Mouse (Mus musculus) spleen, adult 12 weeks (tissue): Measurements from ENCODE around the gene Zfp146.
A peak's percentile ranks its signal among the peaks of the same experiment; 100 is the strongest.
"Not testable (repeated sequence)": the region's sequence is repeated elsewhere in the genome, so short reads cannot be mapped to it uniquely, and the experiment has no call there.

ENCODE experiments used
- DNase-seq: peaks from one replicate; pipeline ENCODE4 v3.0.0; 2022; ENCODE audit warnings: low spot score

Gene Zfp146

GRCm38 (mm10) chr7:30192088-30192487 lies 22.5 kb upstream of the Zfp146 start:
- no peak for DNase-seq

GRCm38 (mm10) chr7:30189116-30189491 lies 19.6 kb upstream of the Zfp146 start:
- DNase-seq, result no peak

- DNase-seq, result no peak
Measured at GRCm38 (mm10) chr7:30188344-30189115, 19.0 kb upstream of the Zfp146 start.

- DNase-seq, result no peak
Measured at GRCm38 (mm10) chr7:30184641-30185348, 15.2 kb upstream of the Zfp146 start.

GRCm38 (mm10) chr7:30183879-30184289 lies 14.3 kb upstream of the Zfp146 start, which contains the start of gene Cox7a1:
Cox7a1 (plus strand) TSS chr7:30184144.
- DNase-seq, result peak; percentile 71

- DNase-seq, result not testable (repeated sequence)
Measured at GRCm38 (mm10) chr7:30183189-30183588, 13.6 kb upstream of the Zfp146 start.

GRCm38 (mm10) chr7:30181929-30182328 lies 12.4 kb upstream of the Zfp146 start:
- DNase-seq, result not testable (repeated sequence)

- DNase-seq, result peak; percentile 64
Measured at GRCm38 (mm10) chr7:30181308-30181707, 11.8 kb upstream of the Zfp146 start.

- DNase-seq, result no peak
Measured at GRCm38 (mm10) chr7:30178256-30178655, 8.7 kb upstream of the Zfp146 start.

- no peak for DNase-seq
Measured at GRCm38 (mm10) chr7:30176474-30176873, 6.9 kb upstream of the Zfp146 start.

- no peak for DNase-seq
Measured at GRCm38 (mm10) chr7:30170283-30170951, 867 bp upstream of the Zfp146 start.

- DNase-seq, result no peak
Measured at GRCm38 (mm10) chr7:30168914-30169582, 502 bp downstream of the Zfp146 start.

- no peak for DNase-seq
Measured at GRCm38 (mm10) chr7:30164745-30165144, 4.8 kb downstream of the Zfp146 start.

- no peak for DNase-seq
Measured at GRCm38 (mm10) chr7:30163113-30163512, 6.4 kb downstream of the Zfp146 start.

- DNase-seq, result no peak
Measured at GRCm38 (mm10) chr7:30155507-30155906, 14.0 kb downstream of the Zfp146 start.

- DNase-seq, result no peak
Measured at GRCm38 (mm10) chr7:30154040-30154439, 15.5 kb downstream of the Zfp146 start.

GRCm38 (mm10) chr7:30147011-30147410 lies 22.5 kb downstream of the Zfp146 start:
- no peak for DNase-seq

GRCm38 (mm10) chr7:30143555-30144209 lies 25.9 kb downstream of the Zfp146 start:
- no peak for DNase-seq

- no peak for DNase-seq
Measured at GRCm38 (mm10) chr7:30143170-30143554, 26.4 kb downstream of the Zfp146 start.

GRCm38 (mm10) chr7:30136826-30137225 lies 32.7 kb downstream of the Zfp146 start:
- no peak for DNase-seq

- no peak for DNase-seq
Measured at GRCm38 (mm10) chr7:30132396-30132795, 37.2 kb downstream of the Zfp146 start.

- DNase-seq, result no peak
Measured at GRCm38 (mm10) chr7:30129900-30130299, 39.6 kb downstream of the Zfp146 start.
